Mouse (Mus musculus) CH12.LX (cell line): Measurements from ENCODE around the gene Foxp1. TPM values are rescaled to one million over a fixed set of nuclear protein-coding genes. Genes with fewer than 3 reads are reported as not detected.

Source experiments
- DNase-seq: peaks from one replicate; pipeline ENCODE4 v3.0.0-alpha.2; 2013; ENCODE audit errors: extremely low read depth
- H3K27ac ChIP-seq: 2 replicates; pipeline ENCODE4 v1.5.1; 2012; ENCODE audit warnings: low read depth, mild to moderate bottlenecking, control low read depth, moderate library complexity; ENCODE audit not compliant: insufficient read depth
- H3K27me3 ChIP-seq: replicated peaks from 2 replicates; pipeline ENCODE3; 2012; ENCODE audit warnings: inconsistent platforms
- H3K36me3 ChIP-seq, 2 experiments: replicated peaks in 1 of 2; 2 replicates each; pipeline versions ENCODE3 to v1.6.1; 2012; ENCODE audit warnings: inconsistent platforms in 1 of 2, low read length in 1 of 2, mild to moderate bottlenecking in 1 of 2, mixed read lengths in 1 of 2, moderate library complexity in 1 of 2; ENCODE audit not compliant: control insufficient read depth in 1 of 2, insufficient read depth in 1 of 2
- H3K4me1 ChIP-seq, 2 experiments: 2 replicates each; pipeline ENCODE4 v1.6.1; 2012; ENCODE audit warnings: inconsistent platforms in 1 of 2, moderate library complexity in 1 of 2; ENCODE audit not compliant: insufficient read depth in 2 of 2, control insufficient read depth in 1 of 2
- H3K4me2 ChIP-seq: 2 replicates; pipeline ENCODE4 v1.6.1; 2012; ENCODE audit warnings: low read depth, mild to moderate bottlenecking, control low read depth; ENCODE audit not compliant: poor library complexity, insufficient read depth, severe bottlenecking
- H3K4me3 ChIP-seq, 3 experiments: fragments of 150-350 bp in 1 of 3; sonication (generic) in 1 of 3; replicated peaks in 1 of 3; 2 replicates each; pipeline versions ENCODE3 to v1.5.1; 2011 to 2012; ENCODE audit warnings: low read depth in 2 of 3, low read length in 2 of 3, mild to moderate bottlenecking in 2 of 3, moderate library complexity in 2 of 3, control low read depth in 1 of 3, improper control_type of control experiment in 1 of 3, inconsistent platforms in 1 of 3, mixed read lengths in 1 of 3; ENCODE audit not compliant: poor library complexity in 1 of 3
- H3K79me2 ChIP-seq: replicated peaks from 2 replicates; pipeline ENCODE4 v1.6.1; 2012; ENCODE audit warnings: mild to moderate bottlenecking, moderate library complexity; ENCODE audit not compliant: control insufficient read depth, poor library complexity, insufficient read depth, severe bottlenecking; ENCODE audit errors: extremely low read depth
- H3K9ac ChIP-seq: 2 replicates; pipeline ENCODE4 v1.6.1; 2012; ENCODE audit warnings: low read depth, mild to moderate bottlenecking, control low read depth, moderate library complexity; ENCODE audit not compliant: insufficient read depth
- H3K9me3 ChIP-seq: replicated peaks from 2 replicates; pipeline ENCODE3; 2012; ENCODE audit warnings: low read length, inconsistent platforms, mixed read lengths
- EP300 ChIP-seq: IDR thresholded peaks from 2 replicates; pipeline ENCODE4 v1.6.1; 2011; ENCODE audit warnings: low read length, improper control_type of control experiment
- ETS1 ChIP-seq: conservative IDR thresholded peaks from 2 replicates; pipeline ENCODE4 v1.6.1; 2012; ENCODE audit warnings: low read depth, mild to moderate bottlenecking, inconsistent platforms, low read length, improper control_type of control experiment, moderate library complexity
- JUND ChIP-seq: conservative IDR thresholded peaks from 2 replicates; pipeline ENCODE4 v1.6.1; 2011; ENCODE audit warnings: low read depth, low read length, improper control_type of control experiment
- MAX ChIP-seq: IDR thresholded peaks from 2 replicates; pipeline ENCODE4 v1.6.1; 2011; ENCODE audit warnings: low read length, improper control_type of control experiment
- MAZ ChIP-seq: IDR thresholded peaks from 2 replicates; pipeline ENCODE4 v1.6.1; 2012; ENCODE audit warnings: low read depth, mild to moderate bottlenecking, inconsistent platforms, low read length, improper control_type of control experiment, moderate library complexity
- MEF2A ChIP-seq: IDR thresholded peaks from 2 replicates; pipeline ENCODE4 v1.6.1; 2014; ENCODE audit warnings: low read depth, mild to moderate bottlenecking, inconsistent platforms, low read length, improper control_type of control experiment, borderline replicate concordance
- MXI1 ChIP-seq: IDR thresholded peaks from 2 replicates; pipeline ENCODE4 v1.6.1; 2011; ENCODE audit warnings: mild to moderate bottlenecking, low read depth, low read length, improper control_type of control experiment
- NELFE ChIP-seq: IDR thresholded peaks from 2 replicates; pipeline ENCODE4 v1.6.1; 2011; ENCODE audit warnings: low read depth, low read length, improper control_type of control experiment
- POLR2AphosphoS2 ChIP-seq: IDR thresholded peaks from 2 replicates; pipeline ENCODE4 v1.6.1; 2011; ENCODE audit warnings: low read depth, low read length, improper control_type of control experiment
- RCOR1 ChIP-seq: conservative IDR thresholded peaks from 2 replicates; pipeline ENCODE4 v1.6.1; 2012; ENCODE audit warnings: low read depth, mild to moderate bottlenecking, inconsistent platforms, low read length, improper control_type of control experiment
- TCF12 ChIP-seq: IDR thresholded peaks from 2 replicates; pipeline ENCODE4 v1.6.1; 2014; ENCODE audit warnings: low read depth, mild to moderate bottlenecking, inconsistent platforms, low read length, improper control_type of control experiment
- UBTF ChIP-seq: IDR thresholded peaks from 2 replicates; pipeline ENCODE4 v1.6.1; 2012; ENCODE audit warnings: low read depth, mild to moderate bottlenecking, inconsistent platforms, low read length, improper control_type of control experiment, moderate library complexity
- USF1 ChIP-seq: IDR thresholded peaks from 2 replicates; pipeline ENCODE4 v1.6.1; 2014; ENCODE audit warnings: low read depth, mild to moderate bottlenecking, inconsistent platforms, low read length, improper control_type of control experiment
- ZC3H11A ChIP-seq: IDR thresholded peaks from 2 replicates; pipeline ENCODE4 v1.6.1; 2012; ENCODE audit warnings: low read depth, mild to moderate bottlenecking, inconsistent platforms, low read length, improper control_type of control experiment
- ZMIZ1 ChIP-seq: IDR thresholded peaks from 2 replicates; pipeline ENCODE4 v1.6.1; 2012; ENCODE audit warnings: low read depth, mild to moderate bottlenecking, inconsistent platforms, low read length, improper control_type of control experiment
- dilution Hi-C: fragments of 300-500 bp; cut with MboI; formaldehyde crosslinking; loops from 2 replicates; pipeline ENCODE4 v1.14.3; 2020; ENCODE audit warnings: low sequenced_read_pairs; ENCODE audit not compliant: extremely low pct_unique_long_range_greater_than_20kb, extremely low pct_ligation_motif_present
- in situ Hi-C: fragments of 300-500 bp; cut with MboI; formaldehyde crosslinking; loops from 3 replicates; pipeline ENCODE4 v1.14.3; 2019; ENCODE audit warnings: low sequenced_read_pairs, low pct_ligation_motif_present, low pct_unique_long_range_greater_than_20kb, mixed read lengths
- polyA plus RNA-seq: library from polyadenylated mRNA; unstranded; fragments of >175 nt; gene quantifications from 2 replicates; pipeline ENCODE4 v1.2.1, GENCODE M21; 2012; ENCODE audit warnings: low read depth; ENCODE audit not compliant: insufficient read length
- total RNA-seq, 2 experiments: library from RNA; depleted of rRNA; stranded (reverse); fragments of 300-350 nt in 1 of 2; fragments of >200 nt in 1 of 2; gene quantifications; 2 replicates each; pipeline ENCODE4 v1.2.3; 2012 to 2014

The Foxp1 gene
- total and polyA plus RNA-seq, 3 experiments = 66.5 to 105 (median 87.4) TPM

- Histone ChIP-seq H3K79me2 (peaks cover 11% of the 10 kb centered on the region), H3K4me1 (peaks cover 23 to 43% of the 10 kb centered on the region in 2 experiments), H3K36me3 (peaks cover 5 to 9% of the 10 kb centered on the region in 2 experiments), H3K9ac (no peak overlapping the region), H3K9me3 (no peaks in the 10 kb centered on the region), H3K4me2 (no peak overlapping the region), H3K4me3 (no peak overlapping the region), H3K27me3 (no peaks in the 10 kb centered on the region), H3K27ac (no peak overlapping the region)
- in situ Hi-C loops (no loop called here), dilution Hi-C loops (no loop called here)
- no peak for DNase-seq
- TF ChIP-seq RCOR1 (no peak), TCF12 (no peak), ZC3H11A (no peak), MEF2A (no peak), JUND (no peak), MXI1 (no peak), MAX (no peak), USF1 (no peak), EP300 (no peak), MAZ (no peak), NELFE (no peak), ZMIZ1 (no peak), ETS1 (no peak)
Measured at GRCm38 (mm10) chr6:99257676-99258075, 264.8 kb downstream of the Foxp1 start.

- no peak for DNase-seq
- H3K36me3 ChIP-seq = peaks cover 2% of the 10 kb centered on the region in 2 experiments
- no peak for TF ChIP-seq POLR2AphosphoS2
- TF ChIP-seq UBTF = no peak
- in situ Hi-C loops (no loop called here), dilution Hi-C loops (no loop called here)
- H3K4me3 ChIP-seq = no peak overlapping the region
- H3K4me2 ChIP-seq = no peak overlapping the region
- no peaks in the 10 kb centered on the region for H3K27me3 ChIP-seq
- H3K4me1 ChIP-seq = peaks cover 22 to 38% of the 10 kb centered on the region in 2 experiments
- no peak overlapping the region for H3K9ac ChIP-seq
- H3K27ac ChIP-seq = no peak overlapping the region
- H3K9me3 ChIP-seq = no peaks in the 10 kb centered on the region
- H3K79me2 ChIP-seq = peaks cover 3% of the 10 kb centered on the region
Measured at GRCm38 (mm10) chr6:99253331-99253730, 269.2 kb downstream of the Foxp1 start.
